Mouse (Mus musculus): Measurements from ENCODE around the gene Cux1. TPM values are rescaled to one million over a fixed set of nuclear protein-coding genes. Genes with fewer than 3 reads are reported as not detected.

Cux1 gene
- 10 to 100 TPM; 73.9 to 78.4 TPM for total RNA-seq (2023)

GRCm38 (mm10) chr5:136567176-136568025 lies at the start of gene Cux1:
Cux1 (minus strand) TSS chr5:136567490.

GRCm38 (mm10) chr5:136246452-136246838 lies 320.8 kb downstream of the Cux1 start, which contains the start of gene Sh2b2:
Sh2b2 (minus strand) TSS chr5:136246556.

GRCm38 (mm10) chr5:136198474-136199391 lies 368.6 kb downstream of the Cux1 start, which contains the start of gene Prkrip1:
Prkrip1 (minus strand) TSS chr5:136198963.

Other genes starting within 250 kb of the Cux1 start
- gene Myl10, start 125.7 kb upstream of the Cux1 start, total RNA-seq (2023), result 1 to 10 TPM in 1 of 2 experiments, not detected in 1; 1.7 TPM